In the genomic region with DNA sequence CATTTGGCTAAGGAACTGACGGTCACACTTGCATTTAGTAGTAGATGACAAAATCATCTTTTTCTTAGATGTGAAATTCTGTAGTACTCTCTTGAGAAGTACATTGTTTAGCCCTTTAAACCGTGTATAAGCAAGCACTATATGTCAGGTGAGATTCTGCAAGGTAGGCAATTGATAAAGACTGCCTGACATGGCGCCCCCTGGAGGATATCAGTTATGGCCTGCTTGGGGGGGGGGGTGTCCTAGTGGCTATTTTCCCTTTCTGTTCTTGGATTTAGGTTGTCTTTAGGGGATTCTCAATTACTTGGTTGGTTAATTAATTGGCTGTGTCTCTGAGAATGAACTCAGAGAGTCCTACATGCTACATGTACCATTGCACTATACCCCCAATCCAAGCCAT, we compare ENCODE assay signal across 17 mouse cellular contexts. TPM values are rescaled to one million over a fixed set of nuclear protein-coding genes. Genes with fewer than 3 reads are reported as not detected.
A peak's percentile ranks its signal among the peaks of the same experiment; 100 is the strongest.
DNase-seq lines count a peak whose midpoint lies in the region; ATAC-seq and TF ChIP-seq lines count a peak whose summit lies in the region.
"Had no signal": no experiment of that assay in that cellular context is flagged by ENCODE, and none has a peak within 500 bp of the region (broad histone marks: within the 10 kb centered on the region; RNA-seq: fewer than 3 reads in every experiment).

No protein-coding gene starts in this region.

- WGBS in heart, adult 2 months, result 69% methylated on average over 3 of the region's 3 CpGs
- 75% methylated on average over 3 of the region's 3 CpGs for WGBS in hindbrain, embryonic 15.5 days
- WGBS in hindbrain, embryonic 10.5 days, result 79% methylated on average over 3 of the region's 3 CpGs
- WGBS in lung, postnatal 0 days, result 68% methylated on average over 3 of the region's 3 CpGs
- whole genome bisulfite sequencing in stomach, postnatal 0 days, result 80% methylated on average over 3 of the region's 3 CpGs

- H3K27me3 ChIP-seq in heart, adult 2 months (ENCODE audit: control insufficient read depth, insufficient read depth, low read length), result no peaks in the 10 kb centered on the region
- no peaks in the 10 kb centered on the region for H3K27me3 ChIP-seq in hindbrain, embryonic 15.5 days
- no peaks in the 10 kb centered on the region for H3K27me3 ChIP-seq in hindbrain, embryonic 10.5 days (ENCODE audit: insufficient read depth, poor library complexity, severe bottlenecking)
- no peaks in the 10 kb centered on the region for H3K27me3 ChIP-seq in lung, postnatal 0 days (replicated peaks; ENCODE audit: insufficient read depth, low read length)
- no peaks in the 10 kb centered on the region for H3K27me3 ChIP-seq in stomach, postnatal 0 days (ENCODE audit: control insufficient read depth, insufficient read depth, low read length)
- H3K27me3 ChIP-seq: forebrain, embryonic 13.5 days; midbrain, embryonic 15.5 days had no signal

- no peak for ATAC-seq in hindbrain, embryonic 15.5 days (ENCODE audit: low FRiP score, low read depth)
- no peak for ATAC-seq in lung, postnatal 0 days
- no peak for ATAC-seq in stomach, postnatal 0 days (ENCODE audit: low FRiP score, low TSS enrichment)
- ATAC-seq: forebrain, embryonic 13.5 days; midbrain, embryonic 15.5 days had no signal

- no peak overlapping the region for H3K4me3 ChIP-seq in heart, adult 2 months
- H3K4me3 ChIP-seq in hindbrain, embryonic 15.5 days, result no peak overlapping the region
- no peak overlapping the region for H3K4me3 ChIP-seq in hindbrain, embryonic 10.5 days
- H3K4me3 ChIP-seq in lung, postnatal 0 days (ENCODE audit: low read depth, low read length), result no peak overlapping the region
- no peak overlapping the region for H3K4me3 ChIP-seq in stomach, postnatal 0 days (ENCODE audit: low read depth, low read length)
- H3K4me3 ChIP-seq: forebrain, embryonic 13.5 days; midbrain, embryonic 15.5 days had no signal

- peak overlapping the region; percentile 78 for H3K27ac ChIP-seq in heart, adult 2 months
- peak overlapping the region; percentile 32; the same call in 1 of the 2 replicates for H3K27ac ChIP-seq in hindbrain, embryonic 15.5 days (replicated peaks)
- H3K27ac ChIP-seq in hindbrain, embryonic 10.5 days, result no peak overlapping the region
- no peak overlapping the region for H3K27ac ChIP-seq in lung, postnatal 0 days (ENCODE audit: low read length)
- H3K27ac ChIP-seq in stomach, postnatal 0 days (replicated peaks), result no peak overlapping the region
- H3K27ac ChIP-seq: forebrain, embryonic 13.5 days had no signal

- no peak overlapping the region for H3K9ac ChIP-seq in heart, adult 2 months (ENCODE audit: low read depth, low read length)
- no peak overlapping the region for H3K9ac ChIP-seq in hindbrain, embryonic 15.5 days
- no peak overlapping the region for H3K9ac ChIP-seq in lung, postnatal 0 days (replicated peaks; ENCODE audit: low read depth)
- no peak overlapping the region for H3K9ac ChIP-seq in stomach, postnatal 0 days (ENCODE audit: low read length)
- H3K9ac ChIP-seq: forebrain, embryonic 13.5 days; midbrain, embryonic 15.5 days had no signal

- no peaks in the 10 kb centered on the region for H3K9me3 ChIP-seq in hindbrain, embryonic 15.5 days
- no peaks in the 10 kb centered on the region for H3K9me3 ChIP-seq in hindbrain, embryonic 10.5 days
- H3K9me3 ChIP-seq in lung, postnatal 0 days (ENCODE audit: low read length), result no peaks in the 10 kb centered on the region
- no peaks in the 10 kb centered on the region for H3K9me3 ChIP-seq in stomach, postnatal 0 days (ENCODE audit: control insufficient read depth, low read length)
- H3K9me3 ChIP-seq: forebrain, embryonic 13.5 days; midbrain, embryonic 15.5 days had no signal

- H3K79me2 ChIP-seq in heart, adult 2 months (replicated peaks; ENCODE audit: control insufficient read depth, insufficient read depth, low read length), result no peaks in the 10 kb centered on the region; the same call in 1 of the 2 replicates

- DNase-seq in heart, adult 2 months, result no peak
- no peak for DNase-seq in heart, adult 8-10 months (ENCODE audit: low spot score)
- no peak for DNase-seq in hindbrain, embryonic 10.5 days (ENCODE audit: low spot score)
- DNase-seq in lung, postnatal 0 days (ENCODE audit: low spot score), result no peak
- DNase-seq in lung, adult 18-20 months, result no peak
- DNase-seq in stomach, postnatal 0 days (ENCODE audit: low spot score), result no peak
- DNase-seq: adrenal gland, adult 8-10 months; B cell, adult 2 months; cerebellum, adult 9-10 months; gastrocnemius, postnatal 25 days; retina, postnatal 1 day; right cerebral cortex, postnatal 4 days had no signal

- H3K36me3 ChIP-seq in heart, adult 2 months (ENCODE audit: control insufficient read depth, insufficient read depth, low read length), result peaks cover 5% of the 10 kb centered on the region; the same call in 1 of the 2 replicates
- no peaks in the 10 kb centered on the region for H3K36me3 ChIP-seq in hindbrain, embryonic 15.5 days
- no peaks in the 10 kb centered on the region for H3K36me3 ChIP-seq in hindbrain, embryonic 10.5 days
- H3K36me3 ChIP-seq in lung, postnatal 0 days (ENCODE audit: insufficient read depth, low read length), result no peaks in the 10 kb centered on the region
- H3K36me3 ChIP-seq in stomach, postnatal 0 days (ENCODE audit: control insufficient read depth, insufficient read depth, low read length), result no peaks in the 10 kb centered on the region
- H3K36me3 ChIP-seq: midbrain, embryonic 15.5 days had no signal

- intact Hi-C loops in heart, adult 2 months (cut with DNase I), result loop anchor here (2.0 kb wide), 1 partner anchor 17 kb away; no protein-coding TSS in a partner anchor

- H3K4me2 ChIP-seq in hindbrain, embryonic 15.5 days, result no peak overlapping the region
- no peak overlapping the region for H3K4me2 ChIP-seq in lung, postnatal 0 days (replicated peaks; ENCODE audit: low read depth, low read length)
- H3K4me2 ChIP-seq in stomach, postnatal 0 days (replicated peaks; ENCODE audit: low read depth), result no peak overlapping the region
- H3K4me2 ChIP-seq: forebrain, embryonic 13.5 days; midbrain, embryonic 15.5 days had no signal

- 0 out of 2 replicates have a peak, but pooled peaks have one; percentile 24 for TF ChIP-seq CTCF in heart, adult 2 months (IDR thresholded peaks at IDR 0.05)
- peak; percentile 50 for TF ChIP-seq CTCF in lung, postnatal 0 days (IDR thresholded peaks at IDR 0.05)
- TF ChIP-seq CTCF in stomach, postnatal 0 days (IDR thresholded peaks at IDR 0.05; ENCODE audit: low read depth), result 0 out of 2 replicates have a peak, but pooled peaks have one; percentile 5

- TF ChIP-seq EP300 in heart, adult 2 months (IDR thresholded peaks at IDR 0.05; ENCODE audit: insufficient read depth, low read depth, low read length), result no peak
- no peak for TF ChIP-seq EP300 in lung, postnatal 0 days (IDR thresholded peaks at IDR 0.05)
- no peak for TF ChIP-seq EP300 in stomach, postnatal 0 days (optimal IDR thresholded peaks at IDR 0.05)

- no peak for TF ChIP-seq POLR2A in heart, adult 2 months (IDR thresholded peaks at IDR 0.05; ENCODE audit: insufficient read depth, low read depth, low read length)

- peaks cover 8% of the 10 kb centered on the region for H3K4me1 ChIP-seq in heart, adult 2 months (ENCODE audit: control insufficient read depth, insufficient read depth, low read length)
- H3K4me1 ChIP-seq in hindbrain, embryonic 15.5 days (replicated peaks), result peaks cover 30% of the 10 kb centered on the region
- H3K4me1 ChIP-seq in hindbrain, embryonic 10.5 days (replicated peaks), result no peaks in the 10 kb centered on the region
- peaks cover 4% of the 10 kb centered on the region; the same call in 1 of the 2 replicates for H3K4me1 ChIP-seq in lung, postnatal 0 days (ENCODE audit: insufficient read depth, low read depth, low read length)
- no peaks in the 10 kb centered on the region for H3K4me1 ChIP-seq in stomach, postnatal 0 days (replicated peaks; ENCODE audit: control insufficient read depth, insufficient read depth)
- H3K4me1 ChIP-seq: forebrain, embryonic 13.5 days; midbrain, embryonic 15.5 days had no signal

RNA-seq across cellular contexts. Expression of a gene that starts 31.5 kb away (rescaled TPM):
- 100 to 1,000 TPM; 156 to 164 TPM for total RNA-seq in heart, adult 2 months (2021)
- 90.7 and 107 TPM in 2 replicates for polyA plus RNA-seq in heart, adult 2 months (2012; rRNA removed)
- total RNA-seq in heart, adult 8-10 months (2022), result 100 to 1,000 TPM; 108 to 192 (median 161) TPM
- 66.2 and 77.3 TPM in 2 replicates for polyA plus RNA-seq in hindbrain, embryonic 15.5 days (2015; fragmentation: Nextera tagmentation; extraction: Ambion mirVana)
- 3.5 and 6.0 TPM in 2 replicates for polyA plus RNA-seq in hindbrain, embryonic 10.5 days (2016; fragmentation: Nextera tagmentation; extraction: Ambion mirVana)
- 139 and 148 TPM in 2 replicates for polyA plus RNA-seq in lung, postnatal 0 days (2015; fragmentation: Nextera tagmentation; extraction: Ambion mirVana)
- polyA plus RNA-seq in stomach, postnatal 0 days (2015; fragmentation: Nextera tagmentation; extraction: Ambion mirVana), result 2.7 and 2.9 TPM in 2 replicates
- total RNA-seq: hematopoietic stem cell, adult 5-6 weeks; megakaryocyte-erythroid progenitor cell, adult 5-6 weeks had no signal

Comparison
In these comparisons a context has a peak if more than half of its experiments do, and no peak if none do; other contexts are left out.
1. H3K27ac ChIP-seq: peak in heart, adult 2 months (single experiment) and hindbrain, embryonic 15.5 days (single experiment); none in hindbrain, embryonic 10.5 days (single experiment), lung, postnatal 0 days (single experiment) and stomach, postnatal 0 days (single experiment).
2. Peak in every context shown above with its lines, with median percentiles within 50 percentile points of each other: CTCF ChIP-seq.